Mouse (Mus musculus) right cerebral cortex, postnatal 10 days (tissue): ENCODE data around the gene Iqschfp.
A peak's percentile ranks its signal among the peaks of the same experiment; 100 is the strongest.

Source experiments
- DNase-seq, 2 experiments: peaks; one replicate each; pipeline ENCODE4 v3.0.0; 2021; ENCODE audit warnings: low spot score in 2 of 2

Gene Iqschfp

DNA sequence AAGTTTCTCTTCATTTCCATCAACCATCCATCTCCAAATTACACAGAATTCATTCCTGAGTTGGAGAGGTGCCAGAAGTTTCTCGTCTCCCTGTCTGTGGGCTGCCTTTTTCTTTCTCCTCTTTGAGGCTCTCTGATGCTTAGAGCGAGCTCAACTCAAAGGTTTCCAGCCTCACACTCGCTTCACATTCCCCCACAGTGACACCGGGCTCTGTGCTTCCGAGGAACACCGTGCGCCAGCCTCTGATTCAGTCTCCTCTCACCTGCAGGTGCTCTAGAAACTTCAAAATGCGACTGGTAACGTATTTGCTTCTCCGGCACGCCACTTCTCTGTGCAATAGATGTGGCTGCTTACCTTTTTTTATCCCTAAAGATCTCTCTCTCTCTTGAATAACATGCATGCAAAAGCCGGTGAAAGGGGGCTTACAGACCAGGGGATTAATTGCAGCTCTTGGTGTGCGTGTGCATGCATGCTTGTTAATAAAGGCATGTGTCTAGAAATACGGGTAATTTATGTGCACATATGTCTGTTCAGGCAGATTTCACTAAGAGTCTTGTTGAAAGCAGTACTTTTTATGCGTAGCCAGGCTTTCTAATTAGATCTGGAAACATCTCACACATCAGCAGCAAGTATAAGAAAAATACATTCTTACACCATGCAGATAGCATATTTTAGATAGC, at the start of gene Iqschfp, which contains the start of gene Iqcj:
Gene Iqschfp (plus strand): TSS at position 207 of the 680 bp plus-strand sequence.
Gene Iqcj (plus strand): TSS at position 195 of the 680 bp plus-strand sequence.
- peak; percentile 33 to 47 for DNase-seq

DNA sequence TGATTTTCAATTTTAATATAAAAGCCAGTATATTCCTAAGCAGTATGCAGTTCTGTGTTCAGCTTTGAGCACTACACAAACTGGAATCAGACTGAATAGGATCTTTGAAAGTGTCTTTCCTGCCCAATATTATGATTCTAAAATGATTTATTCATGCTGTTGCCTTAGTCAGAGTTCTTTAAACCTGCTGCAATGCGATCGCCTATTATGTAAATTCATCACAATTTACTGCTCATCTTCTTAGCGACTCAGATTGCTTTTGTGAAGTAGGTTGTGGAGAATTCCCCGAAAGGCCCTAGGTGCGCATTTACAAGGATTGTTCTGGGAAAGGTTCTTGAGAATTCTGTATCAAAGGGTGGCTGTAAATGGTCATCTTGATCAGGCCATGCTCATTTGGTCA, 39.6 kb upstream of the Iqschfp start:
- no peak for DNase-seq

- no peak for DNase-seq
Measured at GRCm38 (mm10) chr3:67861524-67861923, 30.5 kb upstream of the Iqschfp start.

GRCm38 (mm10) chr3:67867420-67868065, 24.5 kb upstream of the Iqschfp start:
- no peak for DNase-seq

DNA sequence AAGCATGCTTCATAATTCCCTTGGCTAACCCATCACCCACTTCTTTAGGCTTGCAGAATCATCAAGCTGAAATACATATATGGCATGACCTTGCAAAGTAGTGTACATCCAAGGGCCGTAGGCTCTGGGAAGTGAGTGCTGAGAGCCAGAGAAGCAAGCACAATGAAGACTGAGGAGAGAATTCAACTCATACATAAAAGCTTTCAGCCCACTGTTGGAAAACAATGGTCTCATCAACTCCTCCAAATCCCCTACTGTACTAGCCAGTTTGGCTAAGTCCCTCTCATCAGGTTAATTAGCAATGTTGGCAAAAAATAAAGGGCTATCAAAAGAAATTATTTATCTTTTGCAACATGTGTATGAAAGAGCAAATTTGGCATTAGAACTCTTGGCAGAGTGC, 22.6 kb upstream of the Iqschfp start:
- DNase-seq, result no peak

DNA sequence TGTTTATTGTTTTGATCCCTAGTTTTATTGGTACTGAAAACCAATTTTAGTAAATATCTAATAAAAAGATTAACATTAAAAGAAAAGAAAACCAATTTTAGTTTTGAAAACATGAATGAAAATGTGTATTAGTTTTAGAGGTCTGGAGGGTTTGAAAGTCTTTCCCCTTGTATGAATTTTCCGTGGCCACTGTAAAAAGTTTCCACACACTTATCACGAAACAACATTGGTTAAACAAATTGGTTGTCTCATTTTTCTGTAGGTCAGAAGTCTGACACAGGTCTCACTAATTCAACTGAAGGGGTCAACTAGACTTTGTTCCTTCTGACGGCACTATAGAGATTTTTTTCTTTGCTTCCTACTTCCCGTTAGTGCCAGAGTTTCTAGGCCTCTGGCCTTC, 14.8 kb upstream of the Iqschfp start:
- DNase-seq, result no peak

GRCm38 (mm10) chr3:67884335-67884734, 7.7 kb upstream of the Iqschfp start:
- no peak for DNase-seq

DNA sequence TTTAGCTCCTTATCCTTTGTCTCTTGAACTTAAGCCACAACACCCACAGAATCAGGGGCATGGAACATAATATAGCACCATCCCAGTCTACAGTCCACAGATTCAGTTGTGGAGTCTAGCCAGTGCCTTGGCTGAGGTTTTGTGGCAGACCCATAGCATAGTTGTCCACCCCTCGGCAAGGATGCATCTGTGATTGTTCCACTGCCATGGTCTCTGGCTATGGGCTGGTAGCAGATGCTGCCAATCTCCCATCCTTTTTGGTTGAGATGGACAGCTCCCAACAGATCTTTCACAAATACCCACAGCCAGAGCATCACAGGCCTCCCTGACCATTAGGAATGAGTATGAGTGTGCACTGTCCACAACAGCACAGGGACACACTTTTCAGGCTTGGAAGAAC, 5.9 kb upstream of the Iqschfp start:
- no peak for DNase-seq

DNA sequence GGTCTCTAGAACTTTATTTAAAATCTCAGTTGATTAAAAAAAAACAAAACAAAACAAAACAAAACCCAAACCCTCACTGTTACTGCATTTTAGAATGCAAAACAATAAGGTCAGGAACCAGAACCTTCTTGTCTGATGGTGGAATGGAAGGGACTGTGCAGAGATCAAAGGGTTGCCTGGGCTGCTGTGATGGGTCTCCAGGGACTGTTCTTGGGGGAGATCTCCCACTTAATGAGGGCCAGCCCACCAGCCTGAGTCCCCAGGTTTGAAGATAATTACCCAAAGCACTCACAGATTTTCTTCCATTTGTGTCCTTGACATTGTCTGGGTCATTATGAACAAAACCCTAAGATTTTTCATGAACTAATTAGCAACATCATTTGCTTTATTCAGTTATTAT, 4.8 kb upstream of the Iqschfp start:
- no peak for DNase-seq

DNA sequence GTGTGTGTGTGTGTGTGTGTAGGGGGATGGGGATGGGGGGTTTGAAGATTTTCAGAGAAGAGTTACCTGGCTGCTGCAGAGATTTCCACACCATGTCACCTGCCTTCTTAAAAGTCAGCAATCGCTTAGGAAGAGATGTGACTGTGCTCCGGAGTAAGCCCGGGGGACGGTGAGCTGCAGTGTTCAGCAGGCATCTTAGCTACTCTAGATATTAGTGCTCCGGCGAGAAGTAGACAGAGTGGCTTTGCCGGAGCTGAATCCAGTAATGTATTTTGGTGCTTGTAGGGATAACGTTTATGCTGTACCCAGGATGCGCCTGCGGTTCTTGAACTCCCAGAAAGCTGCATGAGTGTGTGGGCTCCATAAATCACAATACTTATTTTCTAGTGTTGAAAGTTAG, 736 bp downstream of the Iqschfp start:
- peak; percentile 29 to 37 for DNase-seq

GRCm38 (mm10) chr3:67902517-67902916, 10.5 kb downstream of the Iqschfp start:
- DNase-seq, result no peak

DNA sequence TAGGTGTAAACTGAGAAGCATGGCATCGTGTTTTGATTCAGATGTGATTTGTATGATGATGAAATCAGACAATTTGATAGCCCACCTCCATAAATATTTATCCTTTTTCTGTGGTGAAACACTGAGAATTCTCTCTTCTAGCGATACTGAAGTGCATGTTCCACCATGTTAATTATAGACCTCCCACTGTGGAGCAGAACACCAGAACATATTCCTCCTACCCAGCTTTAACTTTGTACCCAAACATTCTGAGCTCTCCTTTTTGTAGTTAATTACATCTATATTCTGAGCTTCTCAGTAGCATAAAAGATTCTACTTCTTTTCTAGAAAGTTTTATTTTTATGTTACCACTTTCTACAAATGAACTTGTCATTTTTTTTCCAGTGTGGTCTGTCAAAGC, 16.6 kb downstream of the Iqschfp start:
- no peak for DNase-seq

DNA sequence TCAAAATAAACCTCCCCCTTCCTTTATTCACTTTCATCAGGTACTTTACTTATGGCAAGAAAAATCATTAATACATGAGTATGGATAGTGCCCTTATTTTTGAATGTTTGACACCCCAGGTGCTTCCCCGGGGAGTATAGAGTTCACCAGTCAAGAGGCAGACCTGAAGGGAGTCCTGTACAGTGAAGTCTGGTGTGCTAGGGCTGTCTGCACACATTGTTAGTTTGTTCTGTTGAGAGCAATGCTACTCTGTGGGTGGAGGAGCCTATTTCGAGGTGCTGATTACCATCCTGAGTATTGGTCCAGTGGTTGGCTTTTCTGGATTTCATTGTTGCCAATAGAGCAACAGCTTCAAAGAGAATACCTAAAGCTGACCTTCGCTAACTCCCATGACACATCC, 26.1 kb downstream of the Iqschfp start:
- no peak for DNase-seq

GRCm38 (mm10) chr3:67918634-67919259, 26.7 kb downstream of the Iqschfp start:
- DNase-seq, result peak; percentile 25 to 27

DNA sequence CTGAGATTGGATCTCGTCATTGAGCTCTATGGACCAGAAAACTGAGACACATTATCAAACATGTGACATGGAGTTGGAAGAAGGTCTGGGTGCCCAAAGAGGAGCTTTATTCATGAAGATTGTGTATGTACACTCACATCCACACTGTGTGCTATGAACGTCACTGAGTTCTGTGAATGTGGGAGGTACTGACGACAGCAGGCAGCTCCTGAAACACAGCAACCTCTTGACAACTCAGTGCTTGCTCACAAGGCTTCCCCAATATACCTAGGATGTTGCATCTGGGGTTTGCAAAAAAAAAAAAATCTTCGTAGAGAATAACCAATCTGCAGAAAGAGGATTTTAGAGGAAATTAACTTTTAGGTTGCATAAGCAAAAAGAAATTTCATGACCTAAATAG, 31.1 kb downstream of the Iqschfp start:
- DNase-seq, result no peak

- no peak for DNase-seq
Measured at GRCm38 (mm10) chr3:67925453-67925852, 33.4 kb downstream of the Iqschfp start.

DNA sequence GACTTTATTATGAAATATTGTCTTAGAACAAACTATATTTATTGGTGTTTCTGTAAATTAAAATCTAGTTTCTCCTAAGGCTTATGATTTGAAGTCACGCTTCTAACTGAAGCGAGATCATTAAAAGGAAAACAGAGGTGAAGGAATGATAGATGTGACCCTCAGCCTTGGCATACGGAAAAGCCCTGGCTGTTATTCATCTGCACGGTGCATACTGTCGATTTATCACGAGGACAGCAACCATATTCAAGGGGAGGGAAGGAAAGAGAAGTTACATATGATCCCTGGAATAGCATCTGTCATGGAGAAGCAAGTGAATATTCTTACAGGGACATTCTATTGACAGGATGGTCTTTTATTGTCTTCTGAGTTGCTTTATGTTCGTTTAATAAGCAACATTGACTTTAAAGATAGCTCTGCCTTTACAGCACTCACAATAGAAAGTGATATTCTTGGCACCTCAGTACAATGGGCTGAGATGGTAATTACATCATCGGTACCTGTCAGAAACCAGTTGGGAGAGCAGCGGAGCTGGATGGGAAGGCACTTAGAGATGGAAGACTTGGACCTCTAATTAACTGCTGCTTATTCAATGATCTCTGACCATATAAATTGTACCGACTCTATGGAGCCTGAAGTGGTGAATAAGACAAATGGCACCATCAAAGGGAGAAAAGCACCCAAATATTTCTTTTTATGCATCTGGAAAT, 38.5 kb downstream of the Iqschfp start:
- DNase-seq, result no peak

DNA sequence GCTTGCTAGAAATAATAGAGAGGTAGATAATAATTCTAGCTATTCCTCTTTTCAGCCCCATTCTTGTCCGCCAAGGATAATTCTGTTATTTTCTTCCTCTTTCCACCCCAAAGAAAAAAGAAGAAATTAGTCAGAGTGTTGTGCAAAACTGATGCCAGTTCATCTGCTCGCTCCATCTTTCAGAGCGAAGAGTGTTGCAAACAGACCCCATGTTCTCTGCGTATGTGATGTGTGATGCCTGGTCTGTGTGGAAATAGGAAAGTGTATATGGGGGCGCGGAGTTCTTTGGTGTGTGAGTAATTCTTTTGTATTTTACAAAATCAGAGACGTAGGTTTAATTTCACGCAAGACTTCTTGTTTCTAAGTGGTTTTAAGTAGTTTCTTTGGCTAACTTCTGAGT, 39.1 kb downstream of the Iqschfp start:
- DNase-seq, result no peak

DNA sequence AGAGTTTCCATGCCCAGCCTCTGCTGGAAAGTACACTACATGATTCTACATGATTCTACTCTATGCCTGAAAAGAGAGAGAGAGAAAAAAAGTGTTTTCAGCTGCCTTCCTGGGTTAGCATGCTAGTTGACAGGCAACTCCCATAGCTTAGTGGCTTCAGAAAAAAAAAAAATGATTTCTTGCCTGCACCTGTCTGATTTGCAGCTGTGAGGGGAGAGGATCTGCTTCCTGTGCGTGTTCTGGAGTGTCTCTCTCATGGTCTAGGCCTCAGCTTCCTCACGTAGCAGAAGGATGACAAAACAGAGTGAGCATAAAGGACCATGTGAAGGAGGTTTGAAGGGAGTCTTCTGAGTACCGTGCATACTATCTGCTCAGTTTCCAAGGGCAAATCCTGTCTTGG, 39.9 kb downstream of the Iqschfp start:
- no peak for DNase-seq

- DNase-seq, result no peak
Measured at GRCm38 (mm10) chr3:67935829-67936228, 43.8 kb downstream of the Iqschfp start.

DNA sequence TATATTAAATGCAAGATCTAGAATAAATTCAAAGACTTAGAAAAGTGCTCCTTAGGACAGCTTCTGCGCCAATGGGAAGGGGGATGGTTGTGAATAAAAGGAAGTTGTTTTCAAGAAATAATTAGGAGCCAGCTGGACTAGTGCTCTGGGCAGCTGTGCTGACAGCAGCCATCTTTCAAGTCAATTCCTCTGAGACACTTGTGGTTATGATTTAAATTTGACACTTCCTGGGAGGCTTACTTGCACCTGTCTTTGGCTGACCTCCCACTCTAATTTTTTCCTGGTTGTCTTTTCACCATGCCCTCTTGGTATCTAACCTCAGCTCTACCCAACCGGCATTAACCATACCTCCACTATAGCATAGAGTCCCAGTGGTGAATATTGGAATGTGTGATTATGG, 55.0 kb downstream of the Iqschfp start:
- DNase-seq, result no peak

DNA sequence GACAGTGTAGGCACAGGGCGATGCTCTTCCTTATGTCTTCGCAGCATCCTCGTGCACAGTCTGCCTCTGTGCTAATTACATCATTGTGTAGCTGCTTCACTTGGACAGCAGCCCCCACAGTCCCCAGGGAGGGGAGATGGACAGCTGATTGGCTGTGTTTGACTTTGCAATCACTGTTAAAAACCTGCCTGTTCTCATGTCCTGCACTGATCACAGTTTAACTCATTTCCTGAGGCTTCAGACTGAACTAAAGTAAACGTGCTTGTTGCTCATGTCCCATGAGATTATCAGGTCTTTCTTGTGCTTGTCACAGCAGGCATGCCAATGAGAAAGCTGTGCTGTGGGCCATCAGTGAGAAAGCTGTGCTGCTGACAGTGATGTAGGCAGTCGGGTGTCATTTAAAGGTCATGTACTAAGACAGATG, 60.5 kb downstream of the Iqschfp start:
- DNase-seq, result no peak
